Mouse (Mus musculus) ES-Bruce4 (cell line): ENCODE results near the gene Map3k19.

Source experiments
- CTCF ChIP-seq: IDR thresholded peaks from one replicate; pipeline ENCODE4 v1.8.1; 2011; ENCODE audit warnings: low read depth, low read length
- EP300 ChIP-seq: IDR thresholded peaks from 2 replicates; pipeline ENCODE4 v1.6.1; 2011; ENCODE audit warnings: low read depth, low read length; ENCODE audit not compliant: insufficient read depth
- POLR2A ChIP-seq: IDR thresholded peaks from one replicate; pipeline ENCODE4 v1.8.1; 2011; ENCODE audit warnings: low read length; ENCODE audit not compliant: insufficient read depth

GRCm38 (mm10) chr1:127869276-127869675, 14.4 kb upstream of the Map3k19 start:
- TF ChIP-seq EP300, result no peak
- TF ChIP-seq CTCF, result no peak
- TF ChIP-seq POLR2A, result no peak
